Mouse (Mus musculus) liver, embryonic 14.5 days (tissue): ENCODE measurements around the gene Scnn1a.

ENCODE experiments used
- CTCF ChIP-seq: IDR thresholded peaks from 2 replicates; pipeline ENCODE4 v1.5.1; 2016; ENCODE audit warnings: antibody characterized with exemption, low read depth, control low read depth
- EP300 ChIP-seq: IDR thresholded peaks from 2 replicates; pipeline ENCODE4 v1.6.1; 2016; ENCODE audit warnings: antibody characterized with exemption, low read depth

- TF ChIP-seq CTCF (peak; percentile 79), EP300 (no peak)
Measured at GRCm38 (mm10) chr6:125328243-125328642, 7.8 kb downstream of the Scnn1a start.
